Mouse (Mus musculus): ENCODE data around the gene Mrps33. TPM values are rescaled to one million over a fixed set of nuclear protein-coding genes. Genes with fewer than 3 reads are reported as not detected.

Mrps33 gene
- polyA plus RNA-seq, 2 experiments, result 94.6 to 99.4 TPM

- no peak overlapping the region for H3K4me3 ChIP-seq (ENCODE audit: insufficient read depth in 1 of 2, low read depth in 2 of 2, low read length in 2 of 2)
- no peaks in the 10 kb centered on the region for H3K27me3 ChIP-seq (ENCODE audit: control insufficient read depth, insufficient read depth, low read length)
- no peaks in the 10 kb centered on the region for H3K36me3 ChIP-seq (replicated peaks; ENCODE audit: control insufficient read depth, insufficient read depth, low read depth)
- no peaks in the 10 kb centered on the region for H3K4me1 ChIP-seq (replicated peaks; ENCODE audit: control insufficient read depth in 2 of 2, insufficient read depth in 2 of 2, low read length in 1 of 2)
- H3K9ac ChIP-seq (replicated peaks), result no peak overlapping the region
- DNase-seq (ENCODE audit: low read depth in 3 of 3, low spot score in 3 of 3) (no peak), ATAC-seq (ENCODE audit: insufficient read depth) (no peak)
- no peak overlapping the region for H3K4me2 ChIP-seq (ENCODE audit: low read depth)
- H3K9me3 ChIP-seq (ENCODE audit: control insufficient read depth, low read length), result no peaks in the 10 kb centered on the region
- 56% methylated on average over 5 of the region's 5 CpGs for WGBS (ENCODE audit: insufficient replicate concordance)
- no peak overlapping the region for H3K27ac ChIP-seq
- no peak for TF ChIP-seq CTCF (IDR thresholded peaks at IDR 0.05; ENCODE audit: low read depth)
- TF ChIP-seq EP300 (IDR thresholded peaks at IDR 0.05; ENCODE audit: low read depth), result no peak
These were observed 17.9 kb upstream of the Mrps33 start for GRCm38 (mm10) chr6:39828736-39829135.

- no peak overlapping the region for H3K4me2 ChIP-seq (ENCODE audit: low read depth)
- no peak for ATAC-seq (ENCODE audit: insufficient read depth)
- no peaks in the 10 kb centered on the region for H3K36me3 ChIP-seq (replicated peaks; ENCODE audit: control insufficient read depth, insufficient read depth, low read depth)
- no peak overlapping the region for H3K27ac ChIP-seq
- no peaks in the 10 kb centered on the region for H3K27me3 ChIP-seq (ENCODE audit: control insufficient read depth, insufficient read depth, low read length)
- no peak for DNase-seq (ENCODE audit: low read depth in 3 of 3, low spot score in 3 of 3)
- no peaks in the 10 kb centered on the region for H3K9me3 ChIP-seq (ENCODE audit: control insufficient read depth, low read length)
- H3K9ac ChIP-seq (replicated peaks), result no peak overlapping the region
- no peak for TF ChIP-seq EP300 (IDR thresholded peaks at IDR 0.05; ENCODE audit: low read depth)
- TF ChIP-seq CTCF (IDR thresholded peaks at IDR 0.05; ENCODE audit: low read depth), result no peak
- no peak overlapping the region for H3K4me3 ChIP-seq (ENCODE audit: insufficient read depth in 1 of 2, low read depth in 2 of 2, low read length in 2 of 2)
- WGBS (ENCODE audit: insufficient replicate concordance), result 53% methylated on average over 3 of the region's 3 CpGs
- no peaks in the 10 kb centered on the region for H3K4me1 ChIP-seq (replicated peaks; ENCODE audit: control insufficient read depth in 2 of 2, insufficient read depth in 2 of 2, low read length in 1 of 2)
These were observed 10.5 kb upstream of the Mrps33 start for GRCm38 (mm10) chr6:39821241-39821640.

GRCm38 (mm10) chr6:39818922-39819321, 8.1 kb upstream of the Mrps33 start:
- no peak overlapping the region for H3K9ac ChIP-seq (replicated peaks)
- WGBS (ENCODE audit: insufficient replicate concordance), result 32% methylated on average over 4 of the region's 4 CpGs
- H3K27ac ChIP-seq, result no peak overlapping the region

GRCm38 (mm10) chr6:39808511-39808910, 2.3 kb downstream of the Mrps33 start:
- Histone ChIP-seq H3K4me2 (ENCODE audit: low read depth) (no peak overlapping the region), H3K9ac (replicated peaks) (no peak overlapping the region), H3K9me3 (ENCODE audit: control insufficient read depth, low read length) (no peaks in the 10 kb centered on the region), H3K4me3 (ENCODE audit: insufficient read depth in 1 of 2, low read depth in 2 of 2, low read length in 2 of 2) (no peak overlapping the region), H3K27ac (no peak overlapping the region), H3K36me3 (replicated peaks; ENCODE audit: control insufficient read depth, insufficient read depth, low read depth) (no peaks in the 10 kb centered on the region), H3K27me3 (ENCODE audit: control insufficient read depth, insufficient read depth, low read length) (no peaks in the 10 kb centered on the region), H3K4me1 (replicated peaks; ENCODE audit: control insufficient read depth in 2 of 2, insufficient read depth in 2 of 2, low read length in 1 of 2) (no peaks in the 10 kb centered on the region)
- ATAC-seq (ENCODE audit: insufficient read depth) (no peak), DNase-seq (ENCODE audit: low read depth in 3 of 3, low spot score in 3 of 3) (no peak)
- TF ChIP-seq EP300 (IDR thresholded peaks at IDR 0.05; ENCODE audit: low read depth), result no peak
- no peak for TF ChIP-seq CTCF (IDR thresholded peaks at IDR 0.05; ENCODE audit: low read depth)
- 59% methylated on average over 5 of the region's 5 CpGs for WGBS (ENCODE audit: insufficient replicate concordance)

More at GRCm38 (mm10) chr6:39818922-39819321, 8.1 kb upstream of the Mrps33 start:
- H3K27me3 ChIP-seq (ENCODE audit: control insufficient read depth, insufficient read depth, low read length), result no peaks in the 10 kb centered on the region
- no peak overlapping the region for H3K4me3 ChIP-seq (ENCODE audit: insufficient read depth in 1 of 2, low read depth in 2 of 2, low read length in 2 of 2)
- H3K4me1 ChIP-seq (replicated peaks; ENCODE audit: control insufficient read depth in 2 of 2, insufficient read depth in 2 of 2, low read length in 1 of 2), result no peaks in the 10 kb centered on the region
- no peak for TF ChIP-seq EP300 (IDR thresholded peaks at IDR 0.05; ENCODE audit: low read depth)
- no peak for TF ChIP-seq CTCF (IDR thresholded peaks at IDR 0.05; ENCODE audit: low read depth)
- H3K4me2 ChIP-seq (ENCODE audit: low read depth), result no peak overlapping the region
- H3K9me3 ChIP-seq (ENCODE audit: control insufficient read depth, low read length), result no peaks in the 10 kb centered on the region
- no peak for ATAC-seq (ENCODE audit: insufficient read depth)
- H3K36me3 ChIP-seq (replicated peaks; ENCODE audit: control insufficient read depth, insufficient read depth, low read depth), result no peaks in the 10 kb centered on the region
- DNase-seq (ENCODE audit: low read depth in 3 of 3, low spot score in 3 of 3), result no peak

GRCm38 (mm10) chr6:39807050-39807560, 3.7 kb downstream of the Mrps33 start:
- no peaks in the 10 kb centered on the region for H3K36me3 ChIP-seq (replicated peaks; ENCODE audit: control insufficient read depth, insufficient read depth, low read depth)
- no peak overlapping the region for H3K27ac ChIP-seq
- H3K4me1 ChIP-seq (replicated peaks; ENCODE audit: control insufficient read depth in 2 of 2, insufficient read depth in 2 of 2, low read length in 1 of 2), result no peaks in the 10 kb centered on the region
- H3K27me3 ChIP-seq (ENCODE audit: control insufficient read depth, insufficient read depth, low read length), result no peaks in the 10 kb centered on the region
- H3K4me3 ChIP-seq (ENCODE audit: insufficient read depth in 1 of 2, low read depth in 2 of 2, low read length in 2 of 2), result no peak overlapping the region
- H3K9ac ChIP-seq (replicated peaks), result no peak overlapping the region
- H3K9me3 ChIP-seq (ENCODE audit: control insufficient read depth, low read length), result no peaks in the 10 kb centered on the region
- DNase-seq (ENCODE audit: low read depth in 3 of 3, low spot score in 3 of 3) (no peak), ATAC-seq (ENCODE audit: insufficient read depth) (no peak)
- H3K4me2 ChIP-seq (ENCODE audit: low read depth), result no peak overlapping the region
- 86% methylated on average over 7 of the region's 7 CpGs for WGBS (ENCODE audit: insufficient replicate concordance)
- TF ChIP-seq EP300 (IDR thresholded peaks at IDR 0.05; ENCODE audit: low read depth) (no peak), CTCF (IDR thresholded peaks at IDR 0.05; ENCODE audit: low read depth) (no peak)

All from liver, embryonic 14.5 days (tissue).